Mouse (Mus musculus): ENCODE measurements at regions not wholly inside any gene's neighbourhood (a gene's known extent, or its start where the extent isn't known, plus 50 kb on each side); places are given as distances from the start of the nearest gene placed in this dataset.

- Histone ChIP-seq H3K27me3 (replicated peaks; ENCODE audit: control insufficient read depth, insufficient read depth, low read length) (no peaks in the 10 kb centered on the region), H3K27ac (ENCODE audit: insufficient read depth, low read depth, low read length) (no peak overlapping the region), H3K4me1 (ENCODE audit: control insufficient read depth, insufficient read depth, low read length) (no peaks in the 10 kb centered on the region), H3K36me3 (ENCODE audit: control insufficient read depth, insufficient read depth, low read length) (no peaks in the 10 kb centered on the region), H3K4me3 (ENCODE audit: insufficient read depth, low read depth, low read length) (no peak overlapping the region)
- WGBS = 93% methylated on average over 6 of the region's 6 CpGs
- TF ChIP-seq CTCF (conservative IDR thresholded peaks at IDR 0.05; ENCODE audit: insufficient read depth, insufficient read length, low read depth, low read length) = no peak
- TF ChIP-seq POLR2A (IDR thresholded peaks at IDR 0.05; ENCODE audit: low read depth, low read length) = no peak
- DNase-seq = no peak
Measured at GRCm38 (mm10) chr7:136283770-136284169, 567.6 kb upstream of the Mki67 start.

GRCm38 (mm10) chr7:136285606-136286005 lies 569.4 kb upstream of the Mki67 start:
- TF ChIP-seq CTCF (conservative IDR thresholded peaks at IDR 0.05; ENCODE audit: insufficient read depth, insufficient read length, low read depth, low read length) = 0 out of 2 replicates have a peak, but pooled peaks have one; percentile 18
- TF ChIP-seq POLR2A (IDR thresholded peaks at IDR 0.05; ENCODE audit: low read depth, low read length) = no peak
- Histone ChIP-seq H3K4me3 (ENCODE audit: insufficient read depth, low read depth, low read length) (no peak overlapping the region), H3K36me3 (ENCODE audit: control insufficient read depth, insufficient read depth, low read length) (no peaks in the 10 kb centered on the region), H3K27ac (ENCODE audit: insufficient read depth, low read depth, low read length) (no peak overlapping the region), H3K27me3 (replicated peaks; ENCODE audit: control insufficient read depth, insufficient read depth, low read length) (no peaks in the 10 kb centered on the region), H3K4me1 (ENCODE audit: control insufficient read depth, insufficient read depth, low read length) (no peaks in the 10 kb centered on the region)
- WGBS = 97% methylated on average over 1 of the region's 1 CpGs
- no peak for DNase-seq

GRCm38 (mm10) chr7:136293536-136294145 lies 577.5 kb upstream of the Mki67 start:
- no peak for TF ChIP-seq POLR2A (IDR thresholded peaks at IDR 0.05; ENCODE audit: low read depth, low read length)
- Histone ChIP-seq H3K36me3 (ENCODE audit: control insufficient read depth, insufficient read depth, low read length) (no peaks in the 10 kb centered on the region), H3K27me3 (replicated peaks; ENCODE audit: control insufficient read depth, insufficient read depth, low read length) (no peaks in the 10 kb centered on the region; the same call in 1 of the 2 replicates), H3K27ac (ENCODE audit: insufficient read depth, low read depth, low read length) (no peak overlapping the region), H3K4me1 (ENCODE audit: control insufficient read depth, insufficient read depth, low read length) (peaks cover 7% of the 10 kb centered on the region; the same call in 1 of the 2 replicates), H3K4me3 (ENCODE audit: insufficient read depth, low read depth, low read length) (no peak overlapping the region)
- 27% methylated on average over 6 of the region's 6 CpGs for WGBS
- peak; percentile 77 for DNase-seq

GRCm38 (mm10) chr7:136294445-136294844 lies 578.3 kb upstream of the Mki67 start:
- TF ChIP-seq POLR2A (IDR thresholded peaks at IDR 0.05; ENCODE audit: low read depth, low read length) (no peak), CTCF (conservative IDR thresholded peaks at IDR 0.05; ENCODE audit: insufficient read depth, insufficient read length, low read depth, low read length) (peak; percentile 62)
- Histone ChIP-seq H3K27ac (ENCODE audit: insufficient read depth, low read depth, low read length) (no peak overlapping the region), H3K4me1 (ENCODE audit: control insufficient read depth, insufficient read depth, low read length) (peaks cover 7% of the 10 kb centered on the region; the same call in 1 of the 2 replicates), H3K4me3 (ENCODE audit: insufficient read depth, low read depth, low read length) (no peak overlapping the region), H3K36me3 (ENCODE audit: control insufficient read depth, insufficient read depth, low read length) (no peaks in the 10 kb centered on the region), H3K27me3 (replicated peaks; ENCODE audit: control insufficient read depth, insufficient read depth, low read length) (no peaks in the 10 kb centered on the region; the same call in 1 of the 2 replicates)
- 49% methylated on average over 4 of the region's 4 CpGs for WGBS
- peak; percentile 16 for DNase-seq

GRCm38 (mm10) chr7:136297901-136298513 lies 581.8 kb upstream of the Mki67 start:
- H3K4me3 ChIP-seq (ENCODE audit: insufficient read depth, low read depth, low read length) = no peak overlapping the region
- DNase-seq = peak; percentile 18
- peaks cover 5% of the 10 kb centered on the region; the same call in 1 of the 2 replicates for H3K4me1 ChIP-seq (ENCODE audit: control insufficient read depth, insufficient read depth, low read length)
- no peak for TF ChIP-seq CTCF (conservative IDR thresholded peaks at IDR 0.05; ENCODE audit: insufficient read depth, insufficient read length, low read depth, low read length)
- no peak for TF ChIP-seq POLR2A (IDR thresholded peaks at IDR 0.05; ENCODE audit: low read depth, low read length)
- no peak overlapping the region for H3K27ac ChIP-seq (ENCODE audit: insufficient read depth, low read depth, low read length)
- H3K36me3 ChIP-seq (ENCODE audit: control insufficient read depth, insufficient read depth, low read length) = no peaks in the 10 kb centered on the region
- WGBS = 66% methylated on average over 2 of the region's 2 CpGs
- no peaks in the 10 kb centered on the region for H3K27me3 ChIP-seq (replicated peaks; ENCODE audit: control insufficient read depth, insufficient read depth, low read length)

GRCm38 (mm10) chr7:136306137-136306536 lies 588.3 kb upstream of the Mgmt start:
- no peak for DNase-seq
- Histone ChIP-seq H3K4me3 (ENCODE audit: insufficient read depth, low read depth, low read length) (no peak overlapping the region), H3K4me1 (ENCODE audit: control insufficient read depth, insufficient read depth, low read length) (no peaks in the 10 kb centered on the region), H3K27me3 (replicated peaks; ENCODE audit: control insufficient read depth, insufficient read depth, low read length) (no peaks in the 10 kb centered on the region), H3K27ac (ENCODE audit: insufficient read depth, low read depth, low read length) (no peak overlapping the region), H3K36me3 (ENCODE audit: control insufficient read depth, insufficient read depth, low read length) (no peaks in the 10 kb centered on the region)
- no peak for TF ChIP-seq POLR2A (IDR thresholded peaks at IDR 0.05; ENCODE audit: low read depth, low read length)
- no peak for TF ChIP-seq CTCF (conservative IDR thresholded peaks at IDR 0.05; ENCODE audit: insufficient read depth, insufficient read length, low read depth, low read length)
- 69% methylated on average over 4 of the region's 4 CpGs for WGBS

GRCm38 (mm10) chr7:136308765-136309164 lies 585.6 kb upstream of the Mgmt start:
- no peak overlapping the region for H3K27ac ChIP-seq (ENCODE audit: insufficient read depth, low read depth, low read length)
- no peaks in the 10 kb centered on the region for H3K27me3 ChIP-seq (replicated peaks; ENCODE audit: control insufficient read depth, insufficient read depth, low read length)
- DNase-seq = no peak
- TF ChIP-seq POLR2A (IDR thresholded peaks at IDR 0.05; ENCODE audit: low read depth, low read length) (no peak), CTCF (conservative IDR thresholded peaks at IDR 0.05; ENCODE audit: insufficient read depth, insufficient read length, low read depth, low read length) (no peak)
- H3K4me3 ChIP-seq (ENCODE audit: insufficient read depth, low read depth, low read length) = no peak overlapping the region
- H3K36me3 ChIP-seq (ENCODE audit: control insufficient read depth, insufficient read depth, low read length) = no peaks in the 10 kb centered on the region
- H3K4me1 ChIP-seq (ENCODE audit: control insufficient read depth, insufficient read depth, low read length) = no peaks in the 10 kb centered on the region
